Mouse (Mus musculus) neutrophil, adult 59 days (primary cell): ENCODE data around the gene Arpc1a. TPM values are rescaled to one million over a fixed set of nuclear protein-coding genes. Genes with fewer than 3 reads are reported as not detected.

Experiments
- total RNA-seq, 2 experiments: library from RNA; stranded (reverse); gene quantifications; 1 replicate in 1 of 2; 2 replicates in 1 of 2; pipeline ENCODE4 v1.2.4; 2023

The Arpc1a gene
- 10 to 100 TPM; 91.4 to 98.0 TPM for total RNA-seq

DNA sequence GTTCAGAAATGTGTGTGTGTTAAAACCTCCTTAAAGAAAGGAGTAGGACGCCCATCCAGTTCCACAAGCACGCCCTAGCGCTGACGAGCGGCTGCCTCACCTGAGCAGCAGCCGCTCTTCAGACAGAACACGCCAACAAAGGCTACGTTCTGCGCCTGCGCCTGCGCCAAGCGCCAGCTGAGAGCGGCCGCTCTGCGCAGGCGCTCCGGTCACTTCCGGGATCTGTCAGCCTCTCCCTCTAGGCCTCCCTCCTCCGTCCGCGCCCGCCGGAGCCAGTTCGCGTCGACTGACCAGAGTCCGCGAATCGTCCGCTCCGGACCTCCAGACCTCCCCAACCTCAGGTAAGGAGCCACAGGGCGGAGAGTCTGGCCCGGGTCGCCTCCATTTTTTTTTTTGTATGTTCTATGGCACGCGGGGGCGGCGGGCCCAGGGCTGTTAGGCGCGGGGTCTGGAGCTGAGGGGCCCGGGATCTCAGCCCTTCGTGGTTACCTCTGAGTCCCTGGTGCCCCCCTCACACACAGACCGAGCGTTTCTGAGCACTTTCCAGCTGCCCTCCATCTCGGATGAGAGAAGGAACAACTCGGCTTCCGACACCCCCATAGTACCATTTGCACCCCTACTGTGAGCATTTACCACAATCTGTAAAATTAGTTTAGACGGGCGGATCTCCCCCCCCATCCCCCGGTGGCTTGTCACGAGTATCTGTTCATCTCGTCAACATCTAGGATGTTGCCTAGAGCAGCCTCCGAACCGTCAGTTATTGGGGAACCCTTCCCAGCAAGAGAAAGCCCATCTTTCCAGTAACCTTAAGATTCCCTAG is at the start of gene Arpc1a, which contains the start of gene Kpna7:
Gene Arpc1a, plus strand, starts transcription at position 199 of the 820 bp plus-strand sequence.
Gene Kpna7, minus strand, starts transcription at position 399 of the 820 bp plus-strand sequence.

DNA sequence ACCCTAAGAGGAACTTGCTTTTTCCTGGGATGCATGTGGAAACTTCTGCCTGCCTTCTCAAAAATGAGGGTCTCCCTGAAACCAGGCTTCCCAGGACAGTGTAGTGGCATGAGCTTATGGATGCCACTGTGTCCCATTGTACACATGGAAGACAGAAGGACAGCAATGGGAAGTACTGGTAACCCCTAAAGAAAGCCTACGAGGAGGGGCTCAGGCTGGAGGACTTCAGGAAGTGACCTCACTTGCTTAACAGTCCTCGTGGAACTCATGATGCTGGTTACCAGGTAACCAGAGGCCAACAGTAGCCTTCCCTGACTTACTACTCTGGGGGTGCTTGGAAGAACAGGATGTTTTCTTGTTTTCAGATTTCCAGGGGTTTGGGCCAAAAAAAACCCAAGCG is 40.9 kb upstream of the Arpc1a start, which contains the start of gene 1700018F24Rik:
Gene 1700018F24Rik, plus strand, starts transcription at position 301 of the 400 bp plus-strand sequence.

DNA sequence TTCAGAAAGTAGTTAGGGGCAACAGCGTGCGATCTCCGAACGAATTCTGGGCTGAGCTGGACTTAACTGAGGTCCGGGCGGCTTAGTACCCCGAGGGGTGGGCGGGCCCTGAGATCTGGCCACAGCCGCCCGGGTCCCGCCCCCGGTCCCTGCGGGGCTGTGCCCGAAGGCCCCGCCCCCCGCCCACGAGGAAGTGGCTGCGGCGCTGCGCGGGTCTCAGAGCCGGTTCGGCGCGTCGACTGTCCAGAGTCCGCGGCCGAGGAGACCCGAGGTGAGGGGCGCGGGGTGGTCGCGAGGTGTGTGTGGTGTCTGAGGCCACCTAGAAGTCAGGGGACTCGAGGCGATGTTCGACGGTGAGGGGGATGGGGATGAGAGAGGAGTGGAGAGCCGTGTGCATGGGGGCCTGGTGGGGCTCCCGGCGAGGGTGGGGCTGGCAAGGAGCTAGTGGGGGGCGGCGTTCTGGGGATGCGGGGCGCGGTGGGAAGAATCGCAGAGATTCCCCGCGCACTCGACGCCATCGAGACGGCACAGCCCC is 30.5 kb downstream of the Arpc1a start, which contains the start of gene Arpc1b:
Gene Arpc1b, plus strand, starts transcription at position 145 of the 535 bp plus-strand sequence.

DNA sequence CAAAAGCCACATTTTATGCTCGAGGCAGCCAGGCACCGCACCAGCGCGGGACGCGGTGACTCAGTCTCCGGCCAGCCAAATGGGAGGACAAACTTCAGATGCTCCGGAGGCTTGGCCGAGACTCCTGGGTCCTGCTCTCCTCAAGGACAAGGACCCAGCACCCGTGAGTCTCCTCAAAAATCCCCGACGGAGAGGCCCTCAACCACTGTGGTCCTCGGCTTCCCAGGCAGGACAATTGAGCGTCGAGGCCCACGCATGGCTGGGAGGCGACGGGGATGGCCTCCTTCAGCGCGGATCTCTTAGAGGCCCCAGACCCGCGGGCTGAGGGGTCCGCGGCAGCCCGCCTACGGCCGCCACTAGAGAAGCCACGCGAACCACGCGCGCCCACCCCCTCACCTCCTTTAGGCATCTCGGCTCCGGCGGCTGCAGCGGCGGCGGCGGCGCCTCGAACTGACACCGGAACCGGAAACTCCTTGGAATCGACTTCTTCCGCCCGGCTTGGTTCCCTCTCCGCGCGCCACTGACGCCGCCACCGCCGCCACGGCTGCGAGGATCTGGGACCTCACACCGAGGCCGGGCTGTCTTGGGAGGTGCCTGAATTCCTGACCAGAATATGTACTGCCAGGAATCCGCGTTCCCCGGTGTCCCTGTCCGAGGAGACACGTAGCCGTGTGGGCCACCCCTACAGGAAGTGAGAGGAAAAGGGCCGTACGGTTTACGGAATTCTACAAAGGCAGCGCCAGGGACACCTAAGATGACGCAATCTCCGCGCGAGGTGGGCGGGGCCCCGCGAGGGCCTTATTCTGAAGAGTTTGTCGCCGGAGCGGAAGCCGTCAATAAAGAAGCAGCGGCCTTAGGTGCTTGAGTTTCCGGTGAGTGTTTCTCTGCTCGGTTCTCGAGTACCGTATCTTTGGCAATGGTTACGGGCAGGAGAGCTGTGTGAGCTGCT is 56.2 kb downstream of the Arpc1a start, which contains the start of the genes Pdap1 and Bud31:
Gene Pdap1, minus strand, starts transcription at position 668 of the 949 bp plus-strand sequence.
Gene Bud31, plus strand, starts transcription at position 792 of the 949 bp plus-strand sequence.

Other genes with a start within 250 kb of the Arpc1a start
- 10 to 100 TPM; 11.9 to 13.4 TPM for gene Smurf1, start 118.0 kb upstream of the Arpc1a start, total RNA-seq
- gene Gm4871, start 51.1 kb upstream of the Arpc1a start, total RNA-seq, result not detected
- not detected for gene 1700018F24Rik, start 40.8 kb upstream of the Arpc1a start, total RNA-seq
- gene Kpna7, start 200 bp downstream of the Arpc1a start, total RNA-seq, result not detected
- 1,000 to 10,000 TPM; 1,066 to 1,148 TPM for gene Arpc1b, start 30.4 kb downstream of the Arpc1a start, total RNA-seq
- 10 to 100 TPM; 39.5 to 40.4 TPM for gene Pdap1, start 56.4 kb downstream of the Arpc1a start, total RNA-seq
- gene Bud31, start 56.5 kb downstream of the Arpc1a start, total RNA-seq, result 100 to 1,000 TPM; 131 to 134 TPM
- gene Ptcd1, start 83.3 kb downstream of the Arpc1a start, total RNA-seq, result 10 to 100 TPM; 15.9 to 17.0 TPM
- gene Cpsf4, start 83.4 kb downstream of the Arpc1a start, total RNA-seq, result 10 to 100 TPM; 26.6 to 27.8 TPM
- 100 to 1,000 TPM in 1 of 2 experiments, 10 to 100 TPM in 1; 89.0 to 108 TPM for gene Atp5j2, start 108.2 kb downstream of the Arpc1a start, total RNA-seq
- gene Zkscan14, start 118.0 kb downstream of the Arpc1a start, total RNA-seq, result 10 to 100 TPM; 13.4 to 14.8 TPM
- gene Zkscan5, start 120.7 kb downstream of the Arpc1a start, total RNA-seq, result 1 to 10 TPM; 4.2 to 7.5 TPM
- 10 to 100 TPM; 51.8 to 60.0 TPM for gene Zfp655, start 147.9 kb downstream of the Arpc1a start, total RNA-seq
- 10 to 100 TPM in 1 of 2 experiments, 1 to 10 TPM in 1; 9.5 to 16.1 TPM for gene Zscan25, start 196.7 kb downstream of the Arpc1a start, total RNA-seq